Mouse (Mus musculus): ENCODE data around the gene C2cd2. TPM values are rescaled to one million over a fixed set of nuclear protein-coding genes. Genes with fewer than 3 reads are reported as not detected.

The C2cd2 gene
- total and polyA plus RNA-seq, 2 experiments from 2014 or later: 16.8 to 47.7 TPM

DNA sequence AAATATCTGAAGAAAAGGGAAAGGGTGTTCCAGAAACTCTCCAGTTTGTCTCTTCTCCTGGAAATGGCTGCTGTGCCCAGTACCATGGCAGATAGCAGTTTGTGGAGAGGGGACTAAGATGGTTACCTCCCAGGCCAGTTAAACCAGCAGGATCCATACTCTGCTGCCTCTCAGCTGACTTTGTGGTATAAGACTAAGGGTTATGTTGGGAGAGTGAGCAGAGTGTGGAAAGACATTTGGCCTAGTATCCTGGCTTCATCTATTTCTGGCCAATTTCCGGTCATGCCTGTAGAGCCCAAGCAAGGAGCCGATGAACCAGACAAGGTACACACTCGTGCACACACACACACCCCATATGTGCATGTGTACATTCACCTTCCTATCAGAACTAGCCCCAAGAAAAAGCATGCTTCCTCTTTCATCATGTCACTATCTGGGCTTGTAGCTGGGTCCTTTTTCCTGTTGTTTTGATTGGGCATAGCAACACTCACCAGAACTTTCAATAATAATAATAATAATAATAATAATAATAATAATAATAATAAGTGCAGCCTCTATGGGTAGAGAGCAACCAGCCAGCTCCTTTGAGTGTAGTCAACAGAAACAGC lies 35.0 kb downstream of the C2cd2 start:
- no peak for TF ChIP-seq CTCF (IDR thresholded peaks at IDR 0.05; ENCODE audit: low read depth)
- 82% methylated on average over 3 of the region's 3 CpGs for WGBS

GRCm38 (mm10) chr16:97926381-97926780 lies 36.0 kb downstream of the C2cd2 start:
- Histone ChIP-seq H3K27ac (no peak overlapping the region), H3K4me3 (ENCODE audit: low read length) (no peak overlapping the region), H3K4me2 (ENCODE audit: low read depth, low read length) (no peak overlapping the region), H3K4me1 (ENCODE audit: insufficient read depth, low read length) (peaks cover 4% of the 10 kb centered on the region; the same call in 1 of the 2 replicates), H3K36me3 (ENCODE audit: insufficient read depth, low read length) (no peaks in the 10 kb centered on the region), H3K27me3 (ENCODE audit: insufficient read depth, low read length) (no peaks in the 10 kb centered on the region), H3K9me3 (ENCODE audit: low read length) (no peaks in the 10 kb centered on the region), H3K9ac (replicated peaks; ENCODE audit: low read length) (no peak overlapping the region)
- WGBS: 88% methylated on average over 9 of the region's 9 CpGs
- no peak for TF ChIP-seq CTCF (IDR thresholded peaks at IDR 0.05; ENCODE audit: low read depth)
- DNase-seq (ENCODE audit: low spot score) (no peak), ATAC-seq (no peak)

More for the DNA sequence above, 35.0 kb downstream of the C2cd2 start:
- Histone ChIP-seq H3K4me1 (ENCODE audit: insufficient read depth, low read length) (peaks cover 4% of the 10 kb centered on the region; the same call in 1 of the 2 replicates), H3K4me2 (ENCODE audit: low read depth, low read length) (no peak overlapping the region), H3K36me3 (ENCODE audit: insufficient read depth, low read length) (no peaks in the 10 kb centered on the region), H3K27me3 (ENCODE audit: insufficient read depth, low read length) (no peaks in the 10 kb centered on the region), H3K4me3 (ENCODE audit: low read length) (no peak overlapping the region), H3K27ac (no peak overlapping the region), H3K9me3 (ENCODE audit: low read length) (no peaks in the 10 kb centered on the region), H3K9ac (replicated peaks; ENCODE audit: low read length) (no peak overlapping the region)
- no peak for DNase-seq (ENCODE audit: low spot score)
- no peak for ATAC-seq

DNA sequence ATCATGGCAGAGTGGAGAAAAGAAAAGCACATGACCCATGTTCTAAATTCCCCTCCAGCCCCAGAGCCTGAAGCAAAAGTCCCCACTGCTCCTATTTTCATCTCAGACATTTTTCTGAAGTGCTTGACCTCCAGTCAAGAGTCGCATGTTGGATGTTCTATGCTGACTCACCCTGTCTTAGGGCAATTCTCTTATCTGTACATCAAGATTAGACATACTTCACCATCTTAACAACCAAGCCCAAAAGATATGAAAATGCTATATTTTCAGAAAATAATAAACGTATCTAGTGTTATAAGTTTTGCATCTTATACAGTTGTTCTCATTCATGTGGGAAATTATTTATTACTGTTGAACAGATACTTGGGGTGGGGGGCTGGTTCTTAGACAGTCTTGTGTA lies 36.6 kb downstream of the C2cd2 start:
- 80% methylated on average over 2 of the region's 2 CpGs for WGBS

GRCm38 (mm10) chr16:97923700-97924099 lies 38.7 kb downstream of the C2cd2 start:
- Histone ChIP-seq H3K27me3 (ENCODE audit: insufficient read depth, low read length) (no peaks in the 10 kb centered on the region), H3K9ac (replicated peaks; ENCODE audit: low read length) (no peak overlapping the region), H3K4me3 (ENCODE audit: low read length) (no peak overlapping the region), H3K4me2 (ENCODE audit: low read depth, low read length) (no peak overlapping the region), H3K27ac (no peak overlapping the region), H3K4me1 (ENCODE audit: insufficient read depth, low read length) (peaks cover 9% of the 10 kb centered on the region), H3K9me3 (ENCODE audit: low read length) (no peaks in the 10 kb centered on the region), H3K36me3 (ENCODE audit: insufficient read depth, low read length) (no peaks in the 10 kb centered on the region)
- no peak for ATAC-seq
- TF ChIP-seq CTCF (IDR thresholded peaks at IDR 0.05; ENCODE audit: low read depth): no peak
- 76% methylated on average over 1 of the region's 1 CpGs for WGBS
- no peak for DNase-seq (ENCODE audit: low spot score)

More for the DNA sequence above, 36.6 kb downstream of the C2cd2 start:
- no peak for DNase-seq (ENCODE audit: low spot score)
- peaks cover 4% of the 10 kb centered on the region for H3K4me1 ChIP-seq (ENCODE audit: insufficient read depth, low read length)
- no peak overlapping the region for H3K4me3 ChIP-seq (ENCODE audit: low read length)
- no peaks in the 10 kb centered on the region for H3K9me3 ChIP-seq (ENCODE audit: low read length)
- TF ChIP-seq CTCF (IDR thresholded peaks at IDR 0.05; ENCODE audit: low read depth): no peak
- no peaks in the 10 kb centered on the region for H3K27me3 ChIP-seq (ENCODE audit: insufficient read depth, low read length)
- H3K27ac ChIP-seq: no peak overlapping the region
- no peaks in the 10 kb centered on the region for H3K36me3 ChIP-seq (ENCODE audit: insufficient read depth, low read length)
- H3K4me2 ChIP-seq (ENCODE audit: low read depth, low read length): no peak overlapping the region
- ATAC-seq: no peak
- no peak overlapping the region for H3K9ac ChIP-seq (replicated peaks; ENCODE audit: low read length)

- Histone ChIP-seq H3K36me3 (ENCODE audit: insufficient read depth, low read length) (no peaks in the 10 kb centered on the region), H3K4me3 (ENCODE audit: low read length) (peak overlapping the region; percentile 64), H3K27me3 (ENCODE audit: insufficient read depth, low read length) (no peaks in the 10 kb centered on the region), H3K9ac (replicated peaks; ENCODE audit: low read length) (peak overlapping the region; percentile 85), H3K27ac (peak overlapping the region; percentile 85), H3K9me3 (ENCODE audit: low read length) (no peaks in the 10 kb centered on the region), H3K4me1 (ENCODE audit: insufficient read depth, low read length) (peaks cover 9% of the 10 kb centered on the region), H3K4me2 (ENCODE audit: low read depth, low read length) (peak overlapping the region; percentile 83)
- DNase-seq (ENCODE audit: low spot score) (peak; percentile 43), ATAC-seq (no peak; the same call in 1 of the 2 replicates)
- TF ChIP-seq CTCF (IDR thresholded peaks at IDR 0.05; ENCODE audit: low read depth): no peak
- under 1% methylated on average over 9 of the region's 9 CpGs for WGBS
These were observed 39.6 kb downstream of the C2cd2 start for GRCm38 (mm10) chr16:97922779-97923126.

GRCm38 (mm10) chr16:97921961-97922778 lies 40.2 kb downstream of the C2cd2 start:
- Histone ChIP-seq H3K27ac (peak overlapping the region; percentile 85), H3K36me3 (ENCODE audit: insufficient read depth, low read length) (no peaks in the 10 kb centered on the region), H3K9me3 (ENCODE audit: low read length) (no peaks in the 10 kb centered on the region), H3K4me3 (ENCODE audit: low read length) (peak overlapping the region; percentile 64), H3K9ac (replicated peaks; ENCODE audit: low read length) (peak overlapping the region; percentile 85), H3K27me3 (ENCODE audit: insufficient read depth, low read length) (no peaks in the 10 kb centered on the region), H3K4me1 (ENCODE audit: insufficient read depth, low read length) (peaks cover 9% of the 10 kb centered on the region), H3K4me2 (ENCODE audit: low read depth, low read length) (peak overlapping the region; percentile 83)
- no peak for TF ChIP-seq CTCF (IDR thresholded peaks at IDR 0.05; ENCODE audit: low read depth)
- ATAC-seq (peak; percentile 92), DNase-seq (ENCODE audit: low spot score) (peak; percentile 89)
- WGBS: under 1% methylated on average over 73 of the region's 75 CpGs

All from hindbrain, postnatal 0 days (tissue).